ENCODE assay signal across 17 mouse cellular contexts in the genomic region with DNA sequence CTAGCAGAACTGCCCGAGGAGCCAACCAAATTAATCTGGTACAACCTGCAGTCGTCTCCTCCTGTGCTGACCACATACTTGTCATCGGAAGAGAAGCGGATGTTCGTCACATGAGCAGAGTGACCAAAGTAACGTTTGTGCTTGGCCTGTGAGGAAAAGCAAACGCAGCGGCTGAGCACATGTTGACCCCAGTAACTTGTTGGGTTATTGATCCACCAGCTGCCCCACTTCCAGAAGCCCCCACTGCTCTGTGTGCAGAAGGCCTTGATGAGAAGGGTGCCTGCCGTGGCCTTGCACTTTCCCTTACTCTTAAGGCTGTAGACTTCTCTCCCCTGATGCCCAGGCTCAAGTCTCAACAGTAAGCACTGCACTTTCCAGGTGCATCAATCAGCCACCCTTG.
"Had no signal": no experiment of that assay in that cellular context is flagged by ENCODE, and none has a peak within 500 bp of the region (broad histone marks: within the 10 kb centered on the region; RNA-seq: fewer than 3 reads in every experiment).

No protein-coding gene starts in this region.

- H3K4me1 ChIP-seq: intestine, embryonic 15.5 days; kidney, embryonic 15.5 days; liver, embryonic 13.5 days; lung, embryonic 15.5 days; midbrain, embryonic 12.5 days; midbrain, embryonic 15.5 days; neural tube, embryonic 13.5 days had no signal

- H3K9me3 ChIP-seq: intestine, embryonic 15.5 days; kidney, embryonic 15.5 days; liver, embryonic 13.5 days; lung, embryonic 15.5 days; midbrain, embryonic 12.5 days; midbrain, embryonic 15.5 days; neural tube, embryonic 13.5 days had no signal

- H3K4me2 ChIP-seq: intestine, embryonic 15.5 days; kidney, embryonic 15.5 days; liver, embryonic 13.5 days; lung, embryonic 15.5 days; midbrain, embryonic 12.5 days; midbrain, embryonic 15.5 days; neural tube, embryonic 13.5 days had no signal

- H3K4me3 ChIP-seq: intestine, embryonic 15.5 days; kidney, embryonic 15.5 days; liver, embryonic 13.5 days; lung, embryonic 15.5 days; midbrain, embryonic 12.5 days; midbrain, embryonic 15.5 days; neural tube, embryonic 13.5 days had no signal

- H3K9ac ChIP-seq: intestine, embryonic 15.5 days; kidney, embryonic 15.5 days; liver, embryonic 13.5 days; lung, embryonic 15.5 days; midbrain, embryonic 12.5 days; midbrain, embryonic 15.5 days; neural tube, embryonic 13.5 days had no signal

- ATAC-seq: intestine, embryonic 15.5 days; midbrain, embryonic 15.5 days had no signal

- H3K27me3 ChIP-seq: intestine, embryonic 15.5 days; kidney, embryonic 15.5 days; liver, embryonic 13.5 days; lung, embryonic 15.5 days; midbrain, embryonic 12.5 days; midbrain, embryonic 15.5 days; neural tube, embryonic 13.5 days had no signal

- DNase-seq: kidney, adult 11 months; kidney, adult 8-10 months; kidney, postnatal 10 days; kidney, postnatal 36 days; liver, embryonic 13.5 days; lung, adult 18-20 months; lung, postnatal 10 days; lung, postnatal 4 days; retina, postnatal 1 day; thymus, adult 18-20 months; thymus, postnatal 36 days had no signal

- H3K27ac ChIP-seq: intestine, embryonic 15.5 days; kidney, embryonic 15.5 days; liver, embryonic 13.5 days; lung, embryonic 15.5 days; midbrain, embryonic 12.5 days; midbrain, embryonic 15.5 days; neural tube, embryonic 13.5 days had no signal
